Mouse (Mus musculus): ENCODE measurements around the gene Mcrip1. TPM values are rescaled to one million over a fixed set of nuclear protein-coding genes. Genes with fewer than 3 reads are reported as not detected.

Mcrip1 gene
- polyA plus RNA-seq, 1 experiment from 2014 or later = 235 TPM

GRCm38 (mm10) chr11:120506899-120507298 lies 42.6 kb downstream of the Mcrip1 start:
- Histone ChIP-seq H3K9ac (replicated peaks) (no peak overlapping the region), H3K27ac (replicated peaks) (no peak overlapping the region), H3K27me3 (replicated peaks) (no peaks in the 10 kb centered on the region), H3K4me1 (0 out of 2 replicates have a peak, but pooled peaks cover 4% of the 10 kb centered on the region), H3K4me2 (no peak overlapping the region), H3K36me3 (no peaks in the 10 kb centered on the region), H3K9me3 (replicated peaks) (no peaks in the 10 kb centered on the region), H3K4me3 (replicated peaks) (no peak overlapping the region)
- no peak for ATAC-seq (ENCODE audit: low FRiP score)
- WGBS = 50% methylated on average over 4 of the region's 4 CpGs

GRCm38 (mm10) chr11:120505661-120506060 lies 43.9 kb downstream of the Mcrip1 start:
- no peaks in the 10 kb centered on the region for H3K27me3 ChIP-seq (replicated peaks)
- 92% methylated on average over 3 of the region's 3 CpGs for WGBS
- H3K4me2 ChIP-seq = no peak overlapping the region
- H3K36me3 ChIP-seq = no peaks in the 10 kb centered on the region
- no peak overlapping the region for H3K4me3 ChIP-seq (replicated peaks)
- H3K4me1 ChIP-seq = 0 out of 2 replicates have a peak, but pooled peaks cover 2% of the 10 kb centered on the region
- H3K9ac ChIP-seq (replicated peaks) = no peak overlapping the region
- no peak for ATAC-seq (ENCODE audit: low FRiP score)
- no peaks in the 10 kb centered on the region for H3K9me3 ChIP-seq (replicated peaks)
- no peak overlapping the region for H3K27ac ChIP-seq (replicated peaks)

GRCm38 (mm10) chr11:120501701-120502100 lies 47.8 kb downstream of the Mcrip1 start:
- Histone ChIP-seq H3K9ac (replicated peaks) (no peak overlapping the region), H3K9me3 (replicated peaks) (no peaks in the 10 kb centered on the region), H3K27me3 (replicated peaks) (no peaks in the 10 kb centered on the region), H3K4me1 (no peaks in the 10 kb centered on the region), H3K4me3 (replicated peaks) (no peak overlapping the region), H3K27ac (replicated peaks) (no peak overlapping the region), H3K36me3 (peaks cover 23% of the 10 kb centered on the region), H3K4me2 (no peak overlapping the region)
- no peak for ATAC-seq (ENCODE audit: low FRiP score)
- 83% methylated on average over 4 of the region's 4 CpGs for WGBS

- 66% methylated on average over 6 of the region's 6 CpGs for WGBS
- Histone ChIP-seq H3K27ac (replicated peaks) (no peak overlapping the region), H3K9ac (replicated peaks) (no peak overlapping the region), H3K36me3 (peaks cover 25% of the 10 kb centered on the region), H3K27me3 (replicated peaks) (no peaks in the 10 kb centered on the region), H3K9me3 (replicated peaks) (no peaks in the 10 kb centered on the region), H3K4me2 (no peak overlapping the region), H3K4me3 (replicated peaks) (no peak overlapping the region), H3K4me1 (no peaks in the 10 kb centered on the region)
- no peak for ATAC-seq (ENCODE audit: low FRiP score)
These were observed 48.5 kb downstream of the Mcrip1 start for GRCm38 (mm10) chr11:120501018-120501417.

GRCm38 (mm10) chr11:120500357-120500756 lies 49.2 kb downstream of the Mcrip1 start:
- H3K27me3 ChIP-seq (replicated peaks) = no peaks in the 10 kb centered on the region
- H3K9me3 ChIP-seq (replicated peaks) = no peaks in the 10 kb centered on the region
- no peaks in the 10 kb centered on the region for H3K4me1 ChIP-seq
- H3K4me3 ChIP-seq (replicated peaks) = no peak overlapping the region
- H3K9ac ChIP-seq (replicated peaks) = no peak overlapping the region
- H3K27ac ChIP-seq (replicated peaks) = no peak overlapping the region
- H3K36me3 ChIP-seq = peaks cover 29% of the 10 kb centered on the region
- no peak for ATAC-seq (ENCODE audit: low FRiP score)
- H3K4me2 ChIP-seq = no peak overlapping the region
- WGBS = 27% methylated on average over 3 of the region's 3 CpGs

GRCm38 (mm10) chr11:120499894-120500293 lies 49.6 kb downstream of the Mcrip1 start:
- H3K4me3 ChIP-seq (replicated peaks) = no peak overlapping the region
- no peaks in the 10 kb centered on the region for H3K9me3 ChIP-seq (replicated peaks)
- WGBS = 85% methylated on average over 6 of the region's 6 CpGs
- no peak overlapping the region for H3K9ac ChIP-seq (replicated peaks)
- no peak for ATAC-seq (ENCODE audit: low FRiP score)
- no peak overlapping the region for H3K4me2 ChIP-seq
- no peaks in the 10 kb centered on the region for H3K27me3 ChIP-seq (replicated peaks)
- H3K36me3 ChIP-seq = peaks cover 34% of the 10 kb centered on the region
- H3K4me1 ChIP-seq = no peaks in the 10 kb centered on the region
- H3K27ac ChIP-seq (replicated peaks) = no peak overlapping the region

DNA sequence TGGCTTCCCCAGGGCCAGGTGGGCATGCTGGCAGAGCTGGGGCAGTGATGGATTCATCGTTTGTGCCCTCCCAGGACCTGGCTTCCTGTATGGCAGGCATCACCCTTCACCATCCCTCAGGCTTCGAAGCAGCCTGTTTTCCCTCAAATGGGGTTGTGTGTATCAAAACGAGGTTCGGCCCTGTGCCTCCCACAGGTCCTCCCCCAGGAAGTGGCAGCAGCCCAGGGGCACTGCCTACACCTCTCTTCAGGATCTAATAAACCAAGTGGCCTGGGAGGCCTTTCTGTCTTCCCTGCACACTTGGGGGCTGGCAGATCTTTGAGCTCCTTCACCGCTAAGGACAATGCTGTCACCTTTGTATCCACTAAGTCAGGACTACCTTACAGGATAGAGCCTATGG lies 50.6 kb downstream of the Mcrip1 start:
- Histone ChIP-seq H3K4me1 (peaks cover 5% of the 10 kb centered on the region), H3K36me3 (peaks cover 40% of the 10 kb centered on the region), H3K27ac (replicated peaks) (no peak overlapping the region), H3K9ac (replicated peaks) (no peak overlapping the region), H3K4me3 (replicated peaks) (no peak overlapping the region), H3K4me2 (no peak overlapping the region), H3K9me3 (replicated peaks) (no peaks in the 10 kb centered on the region), H3K27me3 (replicated peaks) (no peaks in the 10 kb centered on the region)
- 96% methylated on average over 5 of the region's 5 CpGs for WGBS
- ATAC-seq (ENCODE audit: low FRiP score) = no peak

- H3K27me3 ChIP-seq (replicated peaks) = no peaks in the 10 kb centered on the region
- H3K4me2 ChIP-seq = no peak overlapping the region
- H3K4me1 ChIP-seq = peaks cover 11% of the 10 kb centered on the region
- 95% methylated on average over 12 of the region's 12 CpGs for WGBS
- H3K36me3 ChIP-seq = peaks cover 40% of the 10 kb centered on the region
- no peaks in the 10 kb centered on the region for H3K9me3 ChIP-seq (replicated peaks)
- no peak for ATAC-seq (ENCODE audit: low FRiP score)
- H3K27ac ChIP-seq (replicated peaks) = no peak overlapping the region
- no peak overlapping the region for H3K9ac ChIP-seq (replicated peaks)
- H3K4me3 ChIP-seq (replicated peaks) = no peak overlapping the region
These were observed 51.3 kb downstream of the Mcrip1 start for GRCm38 (mm10) chr11:120498226-120498625.

- H3K4me3 ChIP-seq (replicated peaks) = no peak overlapping the region
These were observed 52.1 kb downstream of the Mcrip1 start for GRCm38 (mm10) chr11:120497436-120497835.

GRCm38 (mm10) chr11:120493911-120494310 lies 55.6 kb downstream of the Mcrip1 start:
- WGBS = 86% methylated on average over 3 of the region's 3 CpGs
- Histone ChIP-seq H3K9ac (replicated peaks) (0 out of 2 replicates have a peak overlapping the region, but pooled peaks have one; percentile 82), H3K4me2 (peak overlapping the region; percentile 99; the same call in 1 of the 2 replicates), H3K27me3 (replicated peaks) (no peaks in the 10 kb centered on the region), H3K36me3 (peaks cover 42% of the 10 kb centered on the region), H3K9me3 (replicated peaks) (no peaks in the 10 kb centered on the region), H3K4me3 (replicated peaks) (peak overlapping the region; percentile 99; the same call in 1 of the 2 replicates), H3K4me1 (peaks cover 43% of the 10 kb centered on the region), H3K27ac (replicated peaks) (no peak overlapping the region)
- no peak for ATAC-seq (ENCODE audit: low FRiP score)

More at GRCm38 (mm10) chr11:120497436-120497835, 52.1 kb downstream of the Mcrip1 start:
- H3K36me3 ChIP-seq = peaks cover 40% of the 10 kb centered on the region
- H3K9me3 ChIP-seq (replicated peaks) = no peaks in the 10 kb centered on the region
- no peak for ATAC-seq (ENCODE audit: low FRiP score)
- no peak overlapping the region for H3K4me2 ChIP-seq
- 90% methylated on average over 3 of the region's 3 CpGs for WGBS
- no peak overlapping the region for H3K9ac ChIP-seq (replicated peaks)
- no peaks in the 10 kb centered on the region for H3K27me3 ChIP-seq (replicated peaks)
- H3K4me1 ChIP-seq = peaks cover 19% of the 10 kb centered on the region
- H3K27ac ChIP-seq (replicated peaks) = no peak overlapping the region

DNA sequence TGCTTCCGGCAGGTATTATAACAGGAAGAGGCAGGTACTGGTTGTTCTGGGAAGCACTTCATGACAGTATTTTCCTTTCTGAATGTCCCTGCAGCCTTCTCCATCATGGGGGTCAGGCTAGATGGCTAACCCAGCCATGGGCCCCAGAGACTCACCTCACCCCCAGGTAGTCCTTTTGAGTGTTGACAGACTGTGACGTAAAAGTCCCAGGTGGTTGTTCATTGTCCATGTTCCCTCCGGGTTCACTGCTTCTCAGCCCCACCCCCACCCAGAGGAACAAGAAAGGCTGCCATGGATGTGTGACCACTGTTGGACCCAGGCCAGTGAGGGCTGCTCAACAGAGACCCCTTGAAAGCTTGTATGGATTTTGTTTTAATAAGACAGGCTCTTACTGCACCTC lies 56.2 kb downstream of the Mcrip1 start:
- H3K27ac ChIP-seq (replicated peaks) = peak overlapping the region; percentile 83
- peak overlapping the region; percentile 99 for H3K4me3 ChIP-seq (replicated peaks)
- peaks cover 43% of the 10 kb centered on the region for H3K4me1 ChIP-seq
- peaks cover 42% of the 10 kb centered on the region for H3K36me3 ChIP-seq
- no peaks in the 10 kb centered on the region for H3K27me3 ChIP-seq (replicated peaks)
- H3K9me3 ChIP-seq (replicated peaks) = no peaks in the 10 kb centered on the region
- H3K4me2 ChIP-seq = peak overlapping the region; percentile 99
- 46% methylated on average over 3 of the region's 3 CpGs for WGBS
- ATAC-seq (ENCODE audit: low FRiP score) = no peak
- H3K9ac ChIP-seq (replicated peaks) = peak overlapping the region; percentile 82
